Mouse (Mus musculus) midbrain, postnatal 0 days (tissue): ENCODE results near the gene Iars. TPM values are rescaled to one million over a fixed set of nuclear protein-coding genes. Genes with fewer than 3 reads are reported as not detected.

Experiments
- ATAC-seq: fragments of 200-750 bp; cut with Nextera tagmentation; 2 replicates; pipeline ENCODE4 v1.8.0; 2017; ENCODE audit warnings: moderate number of reproducible peaks, mild to moderate bottlenecking, moderate TSS enrichment, moderate library complexity; ENCODE audit not compliant: low FRiP score
- DNase-seq: peaks from one replicate; pipeline ENCODE4 v3.0.0-alpha.2; 2015; ENCODE audit warnings: low spot score
- H3K27ac ChIP-seq: fragments of 300-500 bp; sonication (generic); 2 replicates; pipeline ENCODE4 v1.5.1; 2014; ENCODE audit warnings: low read depth, mild to moderate bottlenecking, low read length, mixed read lengths
- H3K27me3 ChIP-seq: fragments of 300-500 bp; sonication (generic); 2 replicates; pipeline ENCODE4 v1.6.1; 2014; ENCODE audit warnings: low read length, control low read depth, mixed read lengths; ENCODE audit not compliant: insufficient read depth
- H3K36me3 ChIP-seq: fragments of 300-500 bp; sonication (generic); 2 replicates; pipeline ENCODE4 v1.6.1; 2014; ENCODE audit warnings: low read length, control low read depth, mixed read lengths; ENCODE audit not compliant: insufficient read depth
- H3K4me1 ChIP-seq: fragments of 300-500 bp; sonication (generic); 2 replicates; pipeline ENCODE4 v1.6.1; 2014; ENCODE audit warnings: mild to moderate bottlenecking, control low read depth, antibody characterized with exemption, low read length, mixed read lengths; ENCODE audit not compliant: insufficient read depth
- H3K4me2 ChIP-seq: fragments of 300-500 bp; sonication (generic); 2 replicates; pipeline ENCODE4 v1.6.1; 2014; ENCODE audit warnings: low read depth, mild to moderate bottlenecking, low read length, mixed read lengths; ENCODE audit not compliant: poor library complexity, severe bottlenecking
- H3K4me3 ChIP-seq: fragments of 300-500 bp; sonication (generic); 2 replicates; pipeline ENCODE4 v1.5.1; 2014; ENCODE audit warnings: low read depth, mild to moderate bottlenecking, low read length, moderate library complexity
- H3K9ac ChIP-seq: fragments of 300-500 bp; sonication (generic); replicated peaks from 2 replicates; pipeline ENCODE4 v1.6.1; 2014; ENCODE audit warnings: mild to moderate bottlenecking, low read length, moderate library complexity, mixed read lengths; ENCODE audit not compliant: poor library complexity, severe bottlenecking
- H3K9me3 ChIP-seq: fragments of 300-500 bp; sonication (generic); 2 replicates; pipeline ENCODE4 v1.6.1; 2016; ENCODE audit warnings: low read length, control low read depth
- CTCF ChIP-seq: IDR thresholded peaks from 2 replicates; pipeline ENCODE4 v1.5.1; 2016; ENCODE audit warnings: antibody characterized with exemption, mild to moderate bottlenecking
- WGBS: fragments of 180-500 bp; shearing (Covaris S2); extraction: QIAGEN DNeasy Blood & Tissue Kit; methylation state at CpG from one replicate; pipeline ENCODE4 v1.1.7; 2014; 5-methylcytosine and 5-hydroxymethylcytosine counted together
- polyA plus RNA-seq: library from polyadenylated mRNA; unstranded; fragments of >200 nt; fragmentation: Nextera tagmentation; extraction: Ambion mirVana; gene quantifications from 2 replicates; pipeline ENCODE4 v1.2.1, GENCODE M21; 2015
- total RNA-seq: library from RNA; depleted of rRNA; stranded (reverse); fragments of >200 nt; gene quantifications from 2 replicates; pipeline ENCODE4 v1.2.3, GENCODE M21; 2014

The Iars gene
- total and polyA plus RNA-seq, 2 experiments from 2014 or later: 19.8 to 33.4 TPM

DNA sequence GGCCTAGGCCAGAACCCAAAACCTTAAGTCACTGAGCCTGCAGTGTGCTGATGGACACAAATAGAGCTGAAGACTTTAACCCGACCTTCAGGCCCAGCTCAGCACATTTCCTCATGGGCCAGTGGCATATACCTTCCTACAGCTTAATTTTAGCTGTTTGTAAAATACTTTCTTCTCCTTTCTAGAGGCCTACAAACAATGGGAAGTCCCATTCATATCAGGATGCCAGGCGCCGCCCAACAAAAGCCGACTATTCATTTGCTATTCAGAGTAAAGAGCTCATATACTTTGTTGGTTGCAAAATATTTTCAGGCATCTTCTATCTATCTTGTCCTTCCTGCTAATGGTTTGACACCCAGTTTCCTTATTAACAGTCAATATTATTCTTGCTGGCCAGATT, 76.1 kb downstream of the Iars start:
- 82% methylated on average over 4 of the region's 4 CpGs for WGBS
- no peak overlapping the region for H3K27ac ChIP-seq
- H3K4me2 ChIP-seq: no peak overlapping the region
- no peaks in the 10 kb centered on the region for H3K36me3 ChIP-seq
- H3K9me3 ChIP-seq: no peaks in the 10 kb centered on the region
- no peak for ATAC-seq
- no peaks in the 10 kb centered on the region for H3K27me3 ChIP-seq
- DNase-seq: no peak
- TF ChIP-seq CTCF: no peak
- H3K4me3 ChIP-seq: no peak overlapping the region
- H3K9ac ChIP-seq: no peak overlapping the region
- H3K4me1 ChIP-seq: no peaks in the 10 kb centered on the region

GRCm38 (mm10) chr13:49760675-49761074, 78.8 kb downstream of the Iars start:
- H3K36me3 ChIP-seq: no peaks in the 10 kb centered on the region

GRCm38 (mm10) chr13:49762208-49762607, 80.3 kb downstream of the Iars start:
- H3K4me2 ChIP-seq: no peak overlapping the region
- H3K9me3 ChIP-seq: no peaks in the 10 kb centered on the region
- no peak overlapping the region for H3K9ac ChIP-seq
- H3K27me3 ChIP-seq: no peaks in the 10 kb centered on the region
- no peak for ATAC-seq
- no peak for TF ChIP-seq CTCF
- H3K4me3 ChIP-seq: no peak overlapping the region
- no peaks in the 10 kb centered on the region for H3K4me1 ChIP-seq
- H3K36me3 ChIP-seq: no peaks in the 10 kb centered on the region
- no peak for DNase-seq
- 92% methylated on average over 14 of the region's 14 CpGs for WGBS
- H3K27ac ChIP-seq: no peak overlapping the region

More at GRCm38 (mm10) chr13:49760675-49761074, 78.8 kb downstream of the Iars start:
- DNase-seq (no peak), ATAC-seq (no peak)
- Histone ChIP-seq H3K9me3 (no peaks in the 10 kb centered on the region), H3K4me2 (no peak overlapping the region), H3K9ac (no peak overlapping the region), H3K4me3 (no peak overlapping the region), H3K4me1 (no peaks in the 10 kb centered on the region), H3K27ac (no peak overlapping the region), H3K27me3 (no peaks in the 10 kb centered on the region)
- TF ChIP-seq CTCF: no peak
- 77% methylated on average over 1 of the region's 1 CpGs for WGBS

DNA sequence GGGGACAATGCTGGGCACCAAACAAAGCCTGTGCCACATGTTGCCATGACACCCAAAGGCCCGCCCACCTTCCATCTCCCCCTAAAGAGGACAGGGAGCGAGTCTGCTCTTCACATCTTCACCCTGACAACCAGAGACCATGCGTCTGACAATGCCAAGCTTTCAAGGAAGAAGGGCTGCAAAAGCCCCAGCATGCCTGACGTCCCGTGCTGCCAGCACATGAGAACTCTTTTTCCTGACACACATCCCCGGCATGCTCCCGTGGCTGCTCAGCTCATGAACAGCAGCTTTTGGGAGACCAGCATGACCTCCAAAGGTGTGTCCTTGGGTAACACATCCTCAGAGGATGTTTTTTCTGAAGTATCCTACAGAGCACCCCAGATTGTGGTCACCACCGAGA, 83.4 kb downstream of the Iars start:
- Histone ChIP-seq H3K9me3 (no peaks in the 10 kb centered on the region), H3K27ac (no peak overlapping the region), H3K4me2 (no peak overlapping the region), H3K4me1 (no peaks in the 10 kb centered on the region), H3K27me3 (no peaks in the 10 kb centered on the region), H3K9ac (no peak overlapping the region), H3K4me3 (no peak overlapping the region), H3K36me3 (no peaks in the 10 kb centered on the region)
- ATAC-seq: no peak
- TF ChIP-seq CTCF: no peak
- 81% methylated on average over 8 of the region's 8 CpGs for WGBS
- DNase-seq: peak; percentile 6

- Histone ChIP-seq H3K27me3 (no peaks in the 10 kb centered on the region), H3K4me2 (no peak overlapping the region), H3K4me3 (no peak overlapping the region), H3K9me3 (no peaks in the 10 kb centered on the region), H3K4me1 (no peaks in the 10 kb centered on the region), H3K36me3 (no peaks in the 10 kb centered on the region), H3K27ac (no peak overlapping the region), H3K9ac (no peak overlapping the region)
- WGBS: 66% methylated on average over 9 of the region's 9 CpGs
- ATAC-seq: no peak
- DNase-seq: no peak
- TF ChIP-seq CTCF: no peak
Observed at GRCm38 (mm10) chr13:49766269-49766668, 84.4 kb downstream of the Iars start.

DNA sequence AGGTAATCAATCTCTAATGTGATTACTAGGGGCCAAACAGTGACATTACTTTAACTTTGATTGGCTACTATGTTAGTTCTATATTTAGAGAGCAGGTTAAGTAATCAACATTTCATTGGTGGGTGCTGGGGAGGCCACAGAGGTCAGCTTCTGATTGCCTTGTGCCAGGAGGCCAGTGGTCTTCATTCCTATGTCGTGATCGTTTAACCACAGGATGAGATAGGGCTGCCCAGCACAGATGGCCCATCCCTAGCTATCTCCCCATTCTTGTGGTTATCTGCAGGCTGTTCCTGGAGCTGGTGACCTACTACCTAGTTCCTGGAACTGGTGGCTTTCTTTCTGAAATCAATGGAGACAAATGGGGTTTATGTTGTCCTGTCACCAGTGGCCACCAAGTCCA, 86.1 kb downstream of the Iars start:
- Histone ChIP-seq H3K9ac (no peak overlapping the region), H3K4me1 (no peaks in the 10 kb centered on the region), H3K4me3 (no peak overlapping the region), H3K4me2 (no peak overlapping the region), H3K27me3 (no peaks in the 10 kb centered on the region), H3K9me3 (no peaks in the 10 kb centered on the region), H3K36me3 (no peaks in the 10 kb centered on the region), H3K27ac (no peak overlapping the region)
- WGBS: 92% methylated on average over 2 of the region's 2 CpGs
- TF ChIP-seq CTCF: no peak
- ATAC-seq: no peak
- DNase-seq: no peak

DNA sequence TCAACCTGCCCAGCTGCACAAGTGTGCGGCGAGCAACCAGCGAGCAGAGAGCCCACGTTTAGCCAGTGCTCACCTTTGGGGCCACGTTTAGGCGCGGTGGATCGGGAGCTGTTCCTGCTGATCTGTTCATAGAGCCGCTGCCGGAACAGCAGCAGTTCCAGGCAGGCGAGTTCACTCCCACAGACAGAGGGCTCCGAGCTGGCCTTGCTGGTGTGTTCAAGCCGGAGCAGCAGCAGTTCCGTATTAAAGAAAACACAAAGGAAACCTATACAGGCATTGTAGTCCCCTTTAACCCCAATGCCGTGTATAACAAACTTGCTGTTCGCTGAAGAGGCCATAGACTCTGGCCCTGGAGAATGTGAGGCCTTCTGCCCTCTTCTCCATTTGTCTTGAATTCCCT, 87.2 kb downstream of the Iars start:
- Histone ChIP-seq H3K4me3 (no peak overlapping the region), H3K9ac (no peak overlapping the region), H3K9me3 (no peaks in the 10 kb centered on the region), H3K27ac (no peak overlapping the region), H3K4me1 (no peaks in the 10 kb centered on the region), H3K27me3 (no peaks in the 10 kb centered on the region), H3K36me3 (no peaks in the 10 kb centered on the region), H3K4me2 (no peak overlapping the region)
- DNase-seq: no peak
- no peak for TF ChIP-seq CTCF
- ATAC-seq: no peak
- WGBS: 88% methylated on average over 16 of the region's 16 CpGs
